Mouse (Mus musculus): Measurements from ENCODE around the gene Rab20.
A peak's percentile ranks its signal among the peaks of the same experiment; 100 is the strongest.

Rab20 gene

DNA sequence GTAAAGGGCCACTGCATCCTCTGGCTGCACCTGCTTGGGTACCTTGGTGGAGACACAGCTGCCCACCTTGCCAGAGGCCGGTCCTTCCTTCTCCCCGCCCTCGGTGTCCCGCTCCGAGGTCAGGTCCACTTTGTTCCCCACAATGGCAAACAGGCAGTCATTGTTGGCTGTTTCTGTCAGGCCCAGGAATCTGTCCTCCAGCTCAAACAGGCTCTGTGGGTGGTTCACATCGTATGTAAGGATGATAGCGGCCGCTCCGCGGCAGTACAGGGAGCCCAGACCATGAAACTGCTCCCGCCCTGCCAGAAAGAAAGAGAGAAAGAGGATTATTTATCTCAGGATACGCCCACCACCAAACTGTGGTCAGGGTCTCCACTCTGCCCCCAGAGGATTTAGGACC lies 24.3 kb downstream of the Rab20 start:
- DNase-seq (ENCODE audit: low spot score in 2 of 2) = no peak

DNA sequence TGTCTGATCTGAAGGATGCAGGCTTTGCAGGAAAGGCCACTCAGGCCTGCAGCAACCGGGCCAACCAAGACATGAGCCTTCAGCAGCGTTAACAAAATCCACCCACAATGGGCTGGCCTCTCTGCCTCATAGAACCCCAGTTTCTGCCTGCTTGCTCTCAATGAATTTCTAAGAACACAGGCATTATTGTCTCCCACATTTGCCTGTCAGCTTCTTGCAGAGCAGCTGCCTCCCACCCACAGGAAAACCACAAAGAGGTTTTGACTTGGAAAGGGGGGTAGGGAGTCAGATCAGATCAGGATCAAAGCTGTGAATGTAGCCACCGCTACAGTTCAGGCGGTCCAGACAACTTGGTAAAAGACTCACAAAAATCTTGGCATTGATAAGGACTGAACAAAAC lies 25.5 kb downstream of the Rab20 start:
- no peak for DNase-seq (ENCODE audit: low spot score in 2 of 2)

DNA sequence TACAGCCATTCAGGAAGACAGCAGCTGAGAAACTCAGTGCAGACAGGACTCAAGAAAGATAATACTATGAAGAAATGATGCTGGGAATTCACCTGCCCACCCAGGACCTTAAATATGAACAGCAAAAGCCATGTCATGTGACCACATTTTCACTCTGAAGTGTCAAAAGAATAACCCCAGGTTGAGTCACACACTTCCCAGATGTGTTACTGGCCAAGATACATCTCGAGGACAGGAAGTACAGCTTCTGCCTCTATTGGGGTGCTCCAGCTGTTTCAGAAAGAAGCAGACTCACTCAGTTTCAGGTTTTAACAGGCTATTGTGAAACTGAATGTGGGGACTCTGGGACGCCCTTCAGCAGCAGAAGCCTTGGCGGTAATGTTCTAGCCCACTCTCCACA lies 26.0 kb downstream of the Rab20 start:
- no peak for DNase-seq (ENCODE audit: low spot score in 2 of 2)

DNA sequence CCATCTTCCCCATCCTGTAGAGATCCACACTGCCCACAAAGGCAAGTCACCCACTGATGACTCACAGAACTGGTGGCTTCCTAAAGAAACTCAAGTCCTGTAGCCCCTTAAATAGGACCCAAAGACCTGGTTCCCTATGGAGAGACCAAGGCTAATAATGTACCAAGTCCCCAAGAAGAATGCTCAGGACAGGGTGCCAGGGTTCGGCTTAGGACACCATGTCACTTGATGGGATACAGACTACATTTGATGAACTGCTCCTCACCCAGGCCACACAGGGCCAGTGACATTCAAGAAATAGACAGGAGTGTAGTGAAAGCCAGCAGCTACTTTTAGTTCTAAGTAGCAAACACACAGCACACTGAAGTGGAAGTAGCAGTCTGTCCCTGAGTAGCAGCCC lies 26.4 kb downstream of the Rab20 start:
- DNase-seq (ENCODE audit: low spot score in 2 of 2) = no peak

DNA sequence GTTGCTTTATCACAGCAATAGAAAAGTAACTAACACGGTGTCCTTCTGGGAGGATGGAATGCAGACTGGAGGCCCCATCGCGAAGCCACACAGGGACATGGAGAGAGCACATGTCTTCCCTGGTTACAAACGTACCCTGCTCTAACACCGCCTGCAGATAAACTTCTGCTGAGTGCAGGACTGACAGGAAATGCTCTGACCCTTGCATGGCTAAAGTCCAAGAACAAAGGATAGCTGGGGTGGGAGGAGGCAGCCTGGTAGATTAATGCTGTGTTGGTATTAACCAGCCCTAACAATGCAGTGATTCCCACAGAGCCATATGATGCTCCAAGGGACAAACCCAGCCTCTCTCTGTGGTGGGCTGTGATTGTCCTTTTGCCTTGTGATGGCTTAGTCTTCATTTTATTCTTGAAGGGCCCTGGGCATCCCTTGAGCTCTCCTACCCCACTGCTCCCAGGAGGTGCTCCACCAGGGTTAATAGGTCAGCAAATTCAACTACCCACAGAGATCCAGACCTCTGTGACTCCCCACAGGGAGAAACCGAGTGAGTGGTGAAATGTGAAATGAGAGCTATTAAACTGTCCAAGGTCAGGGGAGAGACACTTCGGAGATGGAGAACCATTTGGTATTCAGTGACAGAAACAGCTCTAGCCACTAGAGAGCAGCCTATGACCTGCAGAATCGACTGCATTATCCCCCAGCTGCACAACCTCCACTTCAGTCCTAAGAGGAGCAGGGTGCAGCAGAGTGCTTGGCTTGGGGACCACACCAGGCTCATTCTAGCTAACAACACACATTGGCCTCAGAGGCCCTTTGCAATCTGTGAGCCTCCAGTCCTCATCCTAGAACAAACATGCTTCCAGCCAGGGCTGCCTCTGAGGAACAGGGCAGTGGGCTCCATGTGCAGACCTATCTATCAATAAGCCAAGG lies 28.1 kb downstream of the Rab20 start:
- no peak for DNase-seq (ENCODE audit: low spot score in 2 of 2)

DNA sequence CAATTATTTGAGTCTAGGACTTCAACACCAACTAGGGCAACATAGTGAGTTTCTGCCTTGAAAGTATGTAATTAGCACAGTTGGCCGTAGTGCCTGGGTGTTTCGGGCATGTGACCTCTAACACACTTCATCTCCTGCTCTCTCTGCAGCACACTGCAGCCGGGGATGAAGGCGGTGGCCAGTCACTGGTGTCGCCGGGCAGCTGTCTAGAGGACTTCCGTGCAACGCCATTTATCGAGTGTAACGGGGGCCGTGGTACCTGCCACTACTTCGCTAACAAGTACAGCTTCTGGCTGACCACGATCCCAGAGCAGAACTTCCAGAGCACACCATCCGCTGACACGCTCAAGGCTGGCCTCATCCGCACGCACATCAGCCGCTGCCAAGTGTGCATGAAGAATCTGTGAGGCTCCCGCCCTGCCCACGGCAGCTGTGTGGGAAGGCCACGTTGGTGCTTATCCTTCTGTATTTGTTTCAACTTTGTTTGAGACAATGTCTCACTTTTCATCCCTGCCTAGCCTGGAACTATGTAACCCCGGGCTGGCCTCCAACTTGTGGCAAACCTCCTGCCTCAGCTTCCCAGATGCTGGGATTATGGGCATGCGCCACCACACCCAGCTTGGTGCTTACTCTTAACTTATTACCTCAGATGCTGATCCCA lies 30.5 kb downstream of the Rab20 start:
- DNase-seq (ENCODE audit: low spot score in 2 of 2) = no peak

DNA sequence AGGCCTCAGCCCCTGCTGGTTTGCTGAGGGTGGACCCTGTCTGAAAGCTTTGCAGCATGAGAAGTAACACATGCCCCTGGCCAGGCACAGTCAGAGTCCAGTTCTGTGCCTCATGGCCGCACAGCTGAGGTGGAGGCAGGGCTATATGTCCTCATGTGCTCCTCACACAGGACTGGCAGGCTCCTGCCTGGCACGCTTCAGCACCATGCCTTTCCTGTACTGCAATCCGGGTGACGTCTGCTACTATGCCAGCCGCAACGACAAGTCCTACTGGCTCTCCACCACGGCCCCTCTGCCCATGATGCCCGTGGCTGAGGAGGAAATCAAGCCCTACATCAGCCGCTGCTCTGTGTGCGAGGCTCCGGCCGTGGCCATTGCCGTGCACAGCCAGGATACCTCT lies 32.7 kb downstream of the Rab20 start:
- DNase-seq (ENCODE audit: low spot score in 2 of 2) = no peak

DNA sequence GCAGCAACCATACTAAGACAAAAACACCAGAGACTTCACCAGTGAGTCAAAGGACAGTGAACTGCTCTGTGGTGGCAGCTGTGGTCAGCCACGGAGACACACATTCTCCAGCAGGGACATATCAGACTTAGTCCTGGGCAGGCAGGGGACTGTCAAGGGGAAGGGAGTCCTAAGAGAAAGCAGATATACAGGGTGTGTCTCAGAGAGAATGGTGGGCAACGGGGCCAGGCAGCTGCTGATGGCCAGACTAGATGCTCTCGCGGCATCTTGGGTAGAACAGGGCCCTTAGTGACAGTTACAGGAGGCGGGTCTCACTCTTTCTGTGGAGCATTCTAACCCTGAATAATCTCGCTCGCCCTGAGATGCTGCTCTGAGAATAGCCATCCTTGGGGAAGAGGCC lies 34.3 kb downstream of the Rab20 start:
- DNase-seq (ENCODE audit: low spot score in 2 of 2) = no peak

DNA sequence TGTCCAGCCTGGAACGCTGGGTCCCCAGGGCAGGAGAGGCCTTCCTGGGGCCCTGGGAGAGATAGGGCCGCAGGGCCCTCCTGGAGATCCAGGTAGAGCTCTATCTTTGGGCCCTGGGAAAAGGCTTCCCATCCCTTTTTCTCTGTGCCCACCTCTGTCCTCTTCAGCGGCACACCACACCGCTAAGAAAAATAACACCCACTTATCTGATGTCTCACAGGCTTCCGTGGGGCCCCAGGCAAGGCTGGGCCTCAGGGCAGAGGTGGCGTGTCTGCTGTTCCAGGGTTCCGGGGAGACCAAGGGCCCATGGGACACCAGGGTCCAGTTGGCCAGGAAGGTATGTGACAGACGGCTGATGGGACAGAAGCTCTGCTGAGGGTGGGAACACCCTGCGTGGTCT lies 34.9 kb downstream of the Rab20 start:
- DNase-seq (ENCODE audit: low spot score in 2 of 2) = no peak

DNA sequence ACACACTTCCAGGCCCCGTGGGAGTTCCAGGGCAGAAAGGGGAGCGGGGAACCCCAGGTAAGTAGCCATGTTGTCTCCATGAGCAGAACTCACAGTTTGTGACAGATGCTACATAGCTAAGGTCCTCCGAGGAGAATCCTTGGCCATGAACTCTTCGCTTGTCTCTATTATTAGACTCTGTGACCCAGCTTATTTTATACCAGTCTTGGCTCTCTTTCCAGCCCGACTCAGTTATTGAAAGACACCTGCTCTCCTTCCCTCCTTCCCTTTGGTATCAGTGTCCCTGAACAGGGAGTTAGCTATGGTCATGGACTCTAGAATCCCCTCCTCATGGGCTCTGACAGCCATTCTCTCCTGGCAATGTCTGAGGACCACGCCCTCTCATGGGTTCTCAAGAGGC lies 37.2 kb downstream of the Rab20 start:
- no peak for DNase-seq (ENCODE audit: low spot score in 2 of 2)

DNA sequence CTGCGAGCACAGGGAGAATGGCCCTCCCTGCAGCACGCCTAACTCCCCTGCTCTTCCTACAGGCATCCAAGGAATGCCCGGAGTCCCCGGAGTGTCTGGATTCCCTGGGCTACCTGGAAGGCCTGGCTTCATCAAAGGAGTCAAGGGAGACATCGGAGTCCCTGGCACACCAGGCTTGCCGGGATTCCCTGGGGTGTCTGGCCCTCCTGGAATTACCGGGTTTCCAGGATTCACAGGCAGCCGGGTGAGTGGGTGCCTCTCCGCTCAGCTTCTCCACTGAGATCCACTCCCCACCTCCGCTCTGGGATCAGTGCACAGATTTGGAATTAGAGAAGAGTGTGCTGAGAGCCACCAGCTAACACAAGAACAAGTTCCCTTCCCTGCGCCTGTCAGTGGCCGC lies 40.6 kb downstream of the Rab20 start:
- no peak for DNase-seq (ENCODE audit: low spot score in 2 of 2)

DNA sequence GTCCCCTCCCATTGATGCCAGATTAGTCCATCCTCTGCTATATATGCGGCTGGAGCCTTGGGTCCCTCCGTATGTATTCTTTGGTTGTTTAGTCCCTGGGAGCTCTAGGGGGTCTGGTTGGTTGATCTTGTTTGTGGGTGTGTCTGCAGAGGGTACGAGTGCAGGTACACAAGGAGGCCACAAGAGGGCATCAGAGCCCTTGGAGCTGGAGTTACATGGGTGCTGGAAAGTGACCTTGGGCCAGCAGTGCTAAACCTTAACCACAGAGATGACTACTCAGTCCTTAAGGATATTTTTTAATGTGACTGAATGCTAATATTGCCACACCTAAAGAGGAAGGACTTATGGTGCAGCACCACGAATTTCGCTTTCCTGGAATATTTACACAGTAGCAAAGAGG lies 47.8 kb downstream of the Rab20 start:
- DNase-seq (ENCODE audit: low spot score in 2 of 2) = no peak

DNA sequence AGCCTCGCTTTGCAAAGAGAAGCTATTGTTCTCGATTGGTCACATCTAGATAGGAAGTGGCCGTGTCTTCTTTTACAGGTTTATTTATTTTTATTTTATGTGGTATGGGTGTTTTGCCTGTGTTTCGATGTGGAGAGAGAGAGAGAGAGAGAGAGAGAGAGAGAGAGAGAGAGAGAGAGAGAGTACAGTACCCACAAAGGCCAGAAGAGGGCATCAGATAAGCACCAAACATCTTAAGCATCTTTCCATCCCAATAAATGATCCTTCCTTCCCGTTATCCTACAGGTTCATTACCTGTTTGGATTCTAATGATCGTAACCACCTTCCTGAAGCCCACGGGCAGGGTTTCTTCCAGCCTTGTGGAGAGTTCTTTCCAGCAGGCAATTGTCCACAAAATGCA lies 55.4 kb downstream of the Rab20 start:
- DNase-seq (ENCODE audit: low spot score in 2 of 2) = no peak

DNA sequence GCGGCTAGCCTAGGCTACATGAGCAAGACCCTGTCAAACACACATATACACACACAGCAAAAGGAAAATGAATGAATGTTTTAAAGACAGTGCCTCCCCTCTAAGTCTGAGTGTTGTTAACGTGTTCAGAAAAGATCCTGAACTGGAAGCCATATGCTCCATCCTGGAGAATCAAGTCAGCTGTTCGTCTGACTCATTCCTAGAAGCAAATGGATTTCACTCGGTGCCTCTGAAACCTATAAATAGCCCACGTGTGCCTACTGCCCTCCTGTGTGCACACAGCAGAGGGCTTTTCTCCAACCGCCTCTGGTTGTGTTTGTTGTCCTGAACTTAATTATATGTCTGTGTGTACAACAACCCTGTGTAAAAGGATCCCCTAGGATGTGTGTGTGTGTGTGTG lies 56.5 kb downstream of the Rab20 start:
- no peak for DNase-seq (ENCODE audit: low spot score in 2 of 2)

DNA sequence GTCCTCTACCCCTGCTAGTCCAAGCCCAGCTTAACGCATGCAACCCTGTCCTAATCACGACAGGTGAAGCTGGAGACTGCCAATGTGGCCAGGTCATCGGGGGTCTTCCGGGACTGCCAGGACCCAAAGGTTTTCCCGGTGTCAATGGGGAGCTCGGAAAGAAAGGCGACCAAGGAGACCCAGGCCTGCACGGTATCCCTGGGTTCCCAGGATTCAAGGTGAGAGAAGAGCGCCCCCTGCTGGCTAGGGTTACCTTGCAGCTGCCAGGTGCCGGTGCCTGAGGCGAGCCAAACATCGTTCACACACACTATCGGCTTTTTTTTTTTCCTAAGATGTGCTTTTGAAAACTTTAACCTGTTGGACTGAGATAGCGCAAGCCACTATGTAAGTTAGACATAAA lies 57.4 kb downstream of the Rab20 start:
- peak; percentile 41 to 43 for DNase-seq (ENCODE audit: low spot score in 2 of 2)

DNA sequence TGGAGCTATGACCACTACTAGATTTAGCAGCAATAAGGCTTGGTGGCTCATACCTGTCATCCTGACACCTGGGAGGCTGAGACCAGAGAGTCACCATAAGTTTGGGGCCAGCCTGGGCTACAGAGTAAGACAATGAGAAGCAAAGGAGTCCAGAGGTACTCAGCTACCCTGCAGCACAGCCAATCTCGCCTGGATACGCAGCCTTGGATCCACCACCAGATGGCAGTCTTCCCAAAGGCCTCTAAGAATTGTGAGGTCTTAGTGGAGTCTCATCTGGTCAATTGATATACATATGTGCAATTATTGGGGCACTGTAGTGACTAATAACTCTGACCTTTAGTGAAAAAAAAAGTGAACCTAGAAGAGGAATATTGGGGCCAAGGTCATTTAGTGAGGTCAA lies 58.9 kb downstream of the Rab20 start:
- DNase-seq (ENCODE audit: low spot score in 2 of 2) = peak; percentile 42 to 69

DNA sequence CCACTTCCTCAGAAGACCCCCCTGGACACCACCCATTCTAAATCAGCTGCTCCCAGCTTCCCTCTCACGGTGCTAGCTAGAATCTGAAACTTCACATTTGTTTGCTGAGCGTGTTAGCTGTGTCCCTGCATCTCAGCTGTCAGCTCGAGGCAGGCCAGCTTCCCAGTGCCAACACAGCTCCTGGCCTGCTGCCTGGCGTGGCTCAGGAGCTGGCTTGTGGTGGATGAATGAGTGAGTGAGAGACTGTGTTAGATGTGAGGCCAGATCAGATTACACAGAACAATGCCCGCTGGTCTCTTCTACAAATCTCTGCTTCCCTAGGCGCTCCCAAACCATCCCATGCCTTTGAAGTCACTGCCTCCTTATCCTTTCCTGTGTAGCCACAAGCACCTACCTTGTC lies 59.3 kb downstream of the Rab20 start:
- DNase-seq (ENCODE audit: low spot score in 2 of 2) = peak in 1 of 2 experiments; percentile 73

DNA sequence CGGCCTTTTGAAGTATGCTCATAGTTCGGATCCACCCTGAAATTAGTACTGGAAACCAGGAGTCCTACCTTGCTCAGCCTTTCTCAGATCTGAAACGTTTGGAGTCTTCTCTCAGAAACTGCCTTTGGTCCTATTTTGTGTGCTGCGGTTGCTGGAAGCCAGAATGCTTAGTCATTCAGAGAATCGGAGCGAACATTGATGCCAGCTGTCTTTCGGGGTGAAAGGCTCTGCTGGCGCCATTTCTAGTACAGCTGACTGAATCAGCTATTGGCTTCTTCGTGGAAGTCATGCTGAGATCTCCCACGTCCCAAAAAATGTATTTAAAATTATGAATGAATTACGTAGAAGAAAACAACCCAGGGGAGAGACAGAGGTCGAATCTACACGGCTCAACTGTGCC lies 60.7 kb downstream of the Rab20 start:
- peak in 1 of 2 experiments; percentile 32 for DNase-seq (ENCODE audit: low spot score in 2 of 2)

DNA sequence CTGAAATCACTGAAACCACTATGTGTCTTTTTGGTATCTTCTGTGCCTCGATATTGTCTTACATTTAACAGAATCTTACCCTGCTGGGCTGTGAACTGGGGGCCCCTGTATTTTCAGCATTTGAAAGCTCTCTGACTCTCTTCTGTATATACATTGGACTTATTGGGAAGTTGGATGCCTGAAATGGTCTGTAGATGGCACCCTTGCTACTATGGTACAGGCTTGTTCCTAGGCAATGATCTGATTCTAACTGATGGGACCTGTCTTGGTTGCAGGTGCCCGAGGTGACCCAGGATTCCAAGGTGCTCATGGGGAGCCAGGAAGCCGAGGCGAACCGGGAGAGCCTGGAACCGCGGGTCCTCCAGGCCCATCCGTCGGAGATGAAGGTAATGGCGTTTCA lies 63.4 kb downstream of the Rab20 start:
- no peak for DNase-seq (ENCODE audit: low spot score in 2 of 2)

DNA sequence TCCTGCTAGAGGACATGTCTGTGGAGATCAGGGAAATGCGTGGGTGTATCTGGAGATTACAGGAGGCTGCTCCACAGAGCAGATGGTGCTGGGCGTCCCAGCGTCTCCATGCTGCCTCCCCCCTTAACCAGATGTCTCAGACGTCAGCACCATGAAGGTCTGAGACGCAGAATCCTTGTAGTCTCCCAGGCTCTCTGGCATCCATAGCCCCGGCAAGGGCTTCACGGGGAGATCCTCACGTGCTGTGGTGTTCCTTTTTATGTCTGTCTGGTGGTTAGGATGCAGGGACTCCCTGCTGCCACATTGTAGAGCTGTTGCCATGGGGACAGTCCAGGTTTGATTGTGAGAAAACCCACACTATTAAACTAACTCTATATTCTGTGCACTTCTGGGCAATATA lies 64.2 kb downstream of the Rab20 start:
- no peak for DNase-seq (ENCODE audit: low spot score in 2 of 2)

DNA sequence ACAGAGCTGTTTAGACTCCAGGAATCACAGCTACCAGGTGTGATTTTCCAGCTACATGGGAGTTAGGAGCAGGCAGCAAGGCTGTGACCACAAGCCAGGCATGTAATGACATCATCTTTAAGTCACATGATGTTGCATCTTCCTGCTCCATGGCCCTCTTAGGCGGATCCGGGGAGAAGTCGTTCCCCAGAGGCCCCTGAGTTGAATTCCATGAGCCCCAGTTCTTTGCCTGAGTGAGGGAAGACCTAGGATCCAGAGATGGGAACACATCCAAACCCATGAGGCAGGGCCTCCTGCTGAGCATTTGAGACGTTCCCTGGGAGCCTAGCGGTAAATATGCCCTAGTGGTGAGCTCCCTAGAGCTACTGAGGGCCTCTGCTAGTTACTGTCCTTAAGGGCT lies 66.1 kb downstream of the Rab20 start:
- DNase-seq (ENCODE audit: low spot score in 2 of 2) = no peak

DNA sequence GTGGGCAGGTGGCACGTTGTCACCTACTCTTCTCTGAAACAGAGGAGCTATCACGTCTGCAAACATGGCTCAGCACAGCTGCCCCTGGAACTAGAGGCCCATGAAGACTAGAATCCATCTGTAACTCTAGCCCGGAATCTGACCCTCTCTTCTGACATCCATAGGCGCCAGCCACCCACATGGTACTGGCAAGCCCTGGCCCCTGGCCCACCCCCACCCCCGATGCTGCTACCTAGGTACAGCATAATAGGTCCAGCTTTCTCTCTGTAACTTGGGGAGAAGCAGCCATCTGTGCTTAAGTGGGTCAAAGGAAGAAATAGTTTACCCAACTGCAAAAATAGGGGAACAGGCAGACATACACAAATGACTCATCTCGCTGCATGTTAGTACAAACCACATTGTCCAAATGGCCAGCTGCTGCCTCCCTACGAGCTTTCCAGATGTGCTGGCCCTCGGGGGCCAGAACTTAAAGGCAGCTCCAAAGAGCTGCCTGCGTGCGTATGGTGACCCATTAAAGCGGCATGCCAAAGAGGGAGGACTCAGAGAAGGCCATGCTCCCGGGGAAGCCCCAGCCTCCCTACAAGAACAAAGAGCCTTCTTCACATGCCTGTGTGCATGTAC lies 66.9 kb downstream of the Rab20 start:
- DNase-seq (ENCODE audit: low spot score in 2 of 2) = no peak
